Mouse (Mus musculus): ENCODE measurements at regions not wholly inside any gene's neighbourhood (a gene's known extent, or its start where the extent isn't known, plus 50 kb on each side); places are given as distances from the start of the nearest gene placed in this dataset.
A peak's percentile ranks its signal among the peaks of the same experiment; 100 is the strongest.
"Not testable (repeated sequence)": the region's sequence is repeated elsewhere in the genome, so short reads cannot be mapped to it uniquely, and the experiment has no call there.

DNA sequence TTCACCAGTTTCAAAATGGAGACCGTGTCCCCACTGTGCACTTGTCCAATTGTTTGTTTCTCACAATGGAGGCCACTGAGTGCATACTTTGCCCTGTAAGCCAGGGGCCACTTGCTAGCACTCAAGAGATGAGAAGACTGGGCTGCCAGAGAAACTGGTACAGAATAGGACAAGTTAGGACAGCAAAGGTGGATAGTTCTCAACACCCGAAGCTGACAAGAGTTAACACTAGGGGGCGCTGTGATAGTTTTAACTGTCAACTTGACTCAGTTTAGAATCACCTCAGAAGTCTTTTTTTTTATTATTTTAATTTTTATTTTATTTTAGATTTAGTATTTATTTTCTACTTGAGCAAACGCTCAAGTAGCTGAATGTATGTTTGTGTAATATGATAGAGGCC is 188.2 kb upstream of the Asap2 start:
- H3K27ac ChIP-seq (ENCODE audit: control insufficient read depth, insufficient read depth, low read depth, low read length, poor library complexity); H3K4me3 ChIP-seq (replicated peaks; ENCODE audit: control insufficient read depth, low read depth, low read length); H3K4me1 ChIP-seq (ENCODE audit: control insufficient read depth, insufficient read depth, low read length): not testable (repeated sequence)
- 59% methylated on average over 4 of the region's 4 CpGs for WGBS

DNA sequence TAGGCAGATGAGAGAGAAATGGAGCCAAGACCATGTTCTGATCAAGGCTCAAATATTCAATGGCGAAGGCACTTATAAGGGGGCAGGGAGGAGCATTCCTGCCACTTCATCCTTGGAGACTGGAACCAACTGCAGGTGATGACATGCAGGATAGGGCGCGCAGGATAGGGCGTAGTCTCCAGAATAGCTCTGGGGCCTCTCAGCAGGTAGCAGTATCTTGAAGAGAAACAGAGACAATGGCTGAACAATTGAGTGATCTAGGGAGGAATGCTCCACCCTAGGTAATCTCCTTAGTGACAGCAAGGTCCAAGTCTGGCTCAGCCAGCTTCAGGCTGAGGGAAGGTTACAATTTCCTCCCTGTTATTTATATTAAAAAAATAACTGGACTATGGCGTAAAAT is 184.8 kb upstream of the Asap2 start:
- not testable (repeated sequence) for H3K4me1 ChIP-seq (ENCODE audit: control insufficient read depth, insufficient read depth, low read length)
- WGBS: 84% methylated on average over 5 of the region's 5 CpGs

DNA sequence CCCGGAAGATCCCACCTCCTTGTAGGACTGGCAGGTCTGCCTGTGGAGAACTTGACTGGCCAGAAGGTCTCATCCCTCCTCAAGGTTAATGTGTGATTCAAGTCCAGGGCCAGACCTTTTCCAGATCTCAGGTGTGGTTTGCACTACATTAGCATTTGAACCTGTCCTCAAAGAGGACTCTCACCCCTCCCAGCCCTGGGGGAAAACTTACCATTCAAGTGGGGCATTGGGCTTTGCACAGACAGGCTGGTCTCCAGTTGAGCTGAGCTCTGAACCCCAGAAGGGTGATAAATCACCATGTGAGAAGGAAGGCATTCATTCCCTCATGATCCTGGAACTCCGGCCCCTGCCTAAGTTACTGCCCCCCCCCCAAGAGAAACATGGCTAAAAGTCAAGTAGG is 183.6 kb upstream of the Asap2 start:
- no peak for TF ChIP-seq CTCF (IDR thresholded peaks at IDR 0.05; ENCODE audit: control insufficient read depth, insufficient read depth, low read length)
- no peak for TF ChIP-seq POLR2A (IDR thresholded peaks at IDR 0.05; ENCODE audit: borderline replicate concordance, control insufficient read depth, low read depth, low read length)
- no peak overlapping the region for H3K4me3 ChIP-seq (replicated peaks; ENCODE audit: control insufficient read depth, low read depth, low read length)
- 80% methylated on average over 2 of the region's 2 CpGs for whole genome bisulfite sequencing
- no peak overlapping the region for H3K27ac ChIP-seq (ENCODE audit: control insufficient read depth, insufficient read depth, low read depth, low read length, poor library complexity)
- no peaks in the 10 kb centered on the region for H3K4me1 ChIP-seq (ENCODE audit: control insufficient read depth, insufficient read depth, low read length)

More for the DNA sequence above, 184.8 kb upstream of the Asap2 start:
- H3K4me3 ChIP-seq (replicated peaks; ENCODE audit: control insufficient read depth, low read depth, low read length); H3K27ac ChIP-seq (ENCODE audit: control insufficient read depth, insufficient read depth, low read depth, low read length, poor library complexity): not testable (repeated sequence)

DNA sequence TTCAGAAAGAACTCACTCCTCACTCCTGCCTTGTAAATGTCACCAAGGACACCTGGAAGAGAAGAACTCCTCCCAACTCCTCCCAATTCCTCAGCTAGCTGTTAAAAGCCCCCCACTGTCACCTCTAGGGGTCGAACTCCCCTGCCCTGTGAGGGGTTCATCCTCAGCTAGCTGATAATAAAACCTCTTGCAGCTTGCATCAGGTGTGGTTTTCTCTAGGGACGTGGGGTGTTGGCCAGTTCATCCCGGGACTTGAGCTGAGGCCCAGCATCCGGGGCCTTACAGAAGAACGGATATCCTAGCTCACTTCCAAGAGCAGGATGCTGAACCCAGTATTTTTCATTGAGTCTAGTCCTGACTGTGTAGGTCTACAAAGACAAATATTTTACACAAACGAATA is 176.4 kb upstream of the Asap2 start:
- H3K27ac ChIP-seq (ENCODE audit: control insufficient read depth, insufficient read depth, low read depth, low read length, poor library complexity); H3K4me3 ChIP-seq (replicated peaks; ENCODE audit: control insufficient read depth, low read depth, low read length); H3K4me1 ChIP-seq (ENCODE audit: control insufficient read depth, insufficient read depth, low read length): not testable (repeated sequence)
- WGBS: 73% methylated on average over 6 of the region's 6 CpGs

DNA sequence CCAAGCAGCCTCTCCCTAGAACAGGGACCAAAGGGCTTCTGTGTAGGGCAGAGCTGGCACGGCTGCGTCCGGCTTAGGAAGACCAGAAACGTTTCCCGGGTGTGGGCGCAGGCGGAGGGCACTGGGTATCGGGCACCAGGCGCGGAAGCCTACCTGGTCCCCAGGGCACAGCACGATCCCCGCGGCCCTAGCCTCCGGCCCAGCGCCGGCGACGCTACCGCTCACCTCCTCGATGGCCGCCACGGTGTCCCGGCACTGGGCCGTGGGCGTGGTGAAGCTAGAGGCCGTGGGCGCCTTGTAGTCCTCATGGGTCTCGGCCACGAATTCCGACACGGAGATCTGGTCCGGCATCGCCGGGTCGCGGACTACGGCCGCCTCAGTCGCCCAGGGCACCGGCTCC is 175.1 kb upstream of the Asap2 start:
- 29% methylated on average over 40 of the region's 40 CpGs for WGBS
- H3K4me3 ChIP-seq (replicated peaks; ENCODE audit: control insufficient read depth, low read depth, low read length): not testable (repeated sequence)

DNA sequence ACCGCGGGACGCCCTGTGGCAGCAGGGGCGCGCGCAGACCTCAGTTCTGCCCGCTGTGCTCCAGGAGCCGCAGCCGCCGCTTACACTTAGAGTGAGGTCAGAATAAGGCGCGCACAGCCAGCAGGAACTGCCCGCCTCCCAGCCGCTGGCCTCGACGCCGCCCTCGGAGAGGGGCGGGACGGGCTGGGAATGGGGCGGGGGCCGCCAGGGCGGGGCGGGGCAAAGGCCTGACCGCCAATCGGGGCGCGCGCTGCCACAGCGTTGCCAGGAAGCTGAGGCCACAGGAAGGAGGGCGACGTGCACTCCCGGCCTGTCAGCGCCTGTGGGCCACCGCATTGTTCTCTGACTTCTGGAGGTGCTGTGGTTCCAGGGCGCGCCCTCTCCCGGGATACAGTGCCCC is 174.7 kb upstream of the Asap2 start:
- TF ChIP-seq CTCF (IDR thresholded peaks at IDR 0.05; ENCODE audit: control insufficient read depth, insufficient read depth, low read length): no peak
- TF ChIP-seq POLR2A (IDR thresholded peaks at IDR 0.05; ENCODE audit: borderline replicate concordance, control insufficient read depth, low read depth, low read length): no peak
- H3K4me3 ChIP-seq (replicated peaks; ENCODE audit: control insufficient read depth, low read depth, low read length): no peak overlapping the region

More for the DNA sequence above, 175.1 kb upstream of the Asap2 start:
- H3K27ac ChIP-seq (ENCODE audit: control insufficient read depth, insufficient read depth, low read depth, low read length, poor library complexity); H3K4me1 ChIP-seq (ENCODE audit: control insufficient read depth, insufficient read depth, low read length): not testable (repeated sequence)

DNA sequence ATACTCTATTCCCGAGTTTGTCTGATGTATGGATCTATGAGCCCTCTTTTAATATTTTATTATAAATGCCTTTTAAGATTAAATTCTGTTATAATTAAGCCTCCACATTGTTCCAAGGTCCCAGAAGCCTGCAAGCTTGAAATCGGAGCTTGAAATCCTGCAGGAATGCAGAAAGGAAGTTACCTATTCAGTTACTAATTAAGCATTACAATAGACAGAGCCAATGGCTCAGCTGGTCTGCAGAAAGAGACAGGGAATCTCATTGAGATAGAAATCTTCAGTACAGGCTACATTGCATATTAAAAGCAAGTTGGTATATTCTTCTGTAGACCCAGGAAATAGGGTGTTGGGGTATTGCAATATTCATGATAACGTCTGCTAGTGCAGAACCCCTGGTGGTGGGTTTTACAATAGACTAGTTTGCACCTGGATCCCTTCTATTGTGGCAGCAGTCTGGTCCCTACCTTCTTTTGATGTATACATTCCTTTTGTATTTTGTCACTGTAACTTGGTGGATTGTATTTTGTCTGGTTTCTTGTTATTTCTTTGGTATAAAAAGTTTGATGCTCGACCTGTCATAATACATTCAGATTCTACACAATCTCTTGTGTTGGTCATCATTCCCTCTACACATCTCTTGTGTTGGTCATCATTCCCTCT is 146.5 kb upstream of the Asap2 start:
- not testable (repeated sequence) for H3K27ac ChIP-seq (ENCODE audit: control insufficient read depth, insufficient read depth, low read depth, low read length, poor library complexity); H3K4me3 ChIP-seq (replicated peaks; ENCODE audit: control insufficient read depth, low read depth, low read length); H3K4me1 ChIP-seq (ENCODE audit: control insufficient read depth, insufficient read depth, low read length)
- 56% methylated on average over 4 of the region's 4 CpGs for WGBS

More for the DNA sequence above, 174.7 kb upstream of the Asap2 start:
- WGBS: 17% methylated on average over 37 of the region's 38 CpGs
- no peaks in the 10 kb centered on the region; the same call in 1 of the 2 replicates for H3K4me1 ChIP-seq (ENCODE audit: control insufficient read depth, insufficient read depth, low read length)
- H3K27ac ChIP-seq (ENCODE audit: control insufficient read depth, insufficient read depth, low read depth, low read length, poor library complexity): no peak overlapping the region; the same call in 1 of the 2 replicates

DNA sequence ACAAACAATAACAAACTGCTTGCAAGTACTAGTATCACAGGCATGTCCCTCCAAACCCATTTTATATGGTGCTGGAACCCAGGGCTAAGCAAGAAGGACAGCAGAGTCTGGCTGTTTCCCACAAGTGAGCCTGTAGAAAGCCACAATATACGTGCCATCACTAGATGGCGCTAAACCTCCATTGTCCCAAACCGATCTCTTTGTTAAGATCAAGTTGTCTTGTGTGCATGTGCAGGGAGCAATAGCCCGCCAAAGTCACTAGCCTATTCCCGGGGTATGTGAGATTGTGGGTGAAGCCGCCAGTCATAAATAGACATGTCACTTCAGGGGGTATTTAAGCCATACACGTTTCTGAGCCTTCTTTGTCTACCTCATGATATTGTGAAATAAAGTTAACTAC is 145.4 kb upstream of the Asap2 start:
- not testable (repeated sequence) for H3K27ac ChIP-seq (ENCODE audit: control insufficient read depth, insufficient read depth, low read depth, low read length, poor library complexity); H3K4me1 ChIP-seq (ENCODE audit: control insufficient read depth, insufficient read depth, low read length); H3K4me3 ChIP-seq (replicated peaks; ENCODE audit: control insufficient read depth, low read depth, low read length)
- 51% methylated on average over 7 of the region's 7 CpGs for WGBS

DNA sequence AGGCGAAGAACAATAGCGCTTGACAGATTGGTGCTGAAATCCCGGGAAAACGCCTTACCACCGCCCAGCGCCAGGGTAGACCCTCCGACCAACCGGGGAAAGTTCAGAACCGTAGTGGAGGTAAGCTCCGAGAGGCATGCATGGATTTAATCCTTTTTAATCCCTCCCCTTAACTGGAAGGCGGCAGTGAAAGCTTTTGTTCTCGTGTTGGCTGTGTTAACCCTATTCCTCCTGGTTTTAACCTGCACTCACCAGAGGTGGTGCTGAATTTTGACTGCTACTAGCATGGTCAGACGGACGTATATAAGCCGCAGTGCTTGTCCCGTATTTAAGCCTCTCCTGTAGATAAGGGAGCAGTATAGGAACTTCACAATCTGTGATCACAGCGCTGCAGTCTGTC is 145.0 kb upstream of the Asap2 start:
- Histone ChIP-seq H3K4me3 (replicated peaks; ENCODE audit: control insufficient read depth, low read depth, low read length) (no peak overlapping the region), H3K4me1 (ENCODE audit: control insufficient read depth, insufficient read depth, low read length) (no peaks in the 10 kb centered on the region), H3K27ac (ENCODE audit: control insufficient read depth, insufficient read depth, low read depth, low read length, poor library complexity) (no peak overlapping the region)
- TF ChIP-seq POLR2A (IDR thresholded peaks at IDR 0.05; ENCODE audit: borderline replicate concordance, control insufficient read depth, low read depth, low read length) (no peak), CTCF (IDR thresholded peaks at IDR 0.05; ENCODE audit: control insufficient read depth, insufficient read depth, low read length) (no peak)
- 50% methylated on average over 17 of the region's 17 CpGs for WGBS

DNA sequence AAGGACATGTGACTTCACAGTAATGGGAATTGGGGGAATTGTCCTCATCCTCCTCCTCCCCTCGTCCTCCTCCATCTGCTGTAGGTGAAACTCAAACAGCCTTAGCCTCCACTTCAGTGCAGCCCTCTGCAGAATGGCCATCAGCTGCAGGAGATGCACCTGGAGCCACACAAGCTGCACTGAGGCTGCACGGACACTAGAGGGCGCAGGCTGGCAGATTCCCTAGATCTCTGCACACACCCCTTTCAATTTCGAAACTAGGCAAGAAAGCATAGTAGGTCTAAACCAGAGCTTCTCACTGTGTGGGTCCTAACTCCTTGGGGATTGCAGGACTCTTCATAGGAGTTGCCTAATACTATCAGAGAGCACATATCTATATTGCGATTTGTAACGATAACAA is 106.2 kb upstream of the Asap2 start:
- H3K27ac ChIP-seq (ENCODE audit: control insufficient read depth, insufficient read depth, low read depth, low read length, poor library complexity); H3K4me3 ChIP-seq (replicated peaks; ENCODE audit: control insufficient read depth, low read depth, low read length); H3K4me1 ChIP-seq (ENCODE audit: control insufficient read depth, insufficient read depth, low read length): not testable (repeated sequence)
- 66% methylated on average over 6 of the region's 6 CpGs for WGBS
- peak; percentile 20; the same call in 1 of the 2 replicates for TF ChIP-seq CTCF (IDR thresholded peaks at IDR 0.05; ENCODE audit: control insufficient read depth, insufficient read depth, low read length)

DNA sequence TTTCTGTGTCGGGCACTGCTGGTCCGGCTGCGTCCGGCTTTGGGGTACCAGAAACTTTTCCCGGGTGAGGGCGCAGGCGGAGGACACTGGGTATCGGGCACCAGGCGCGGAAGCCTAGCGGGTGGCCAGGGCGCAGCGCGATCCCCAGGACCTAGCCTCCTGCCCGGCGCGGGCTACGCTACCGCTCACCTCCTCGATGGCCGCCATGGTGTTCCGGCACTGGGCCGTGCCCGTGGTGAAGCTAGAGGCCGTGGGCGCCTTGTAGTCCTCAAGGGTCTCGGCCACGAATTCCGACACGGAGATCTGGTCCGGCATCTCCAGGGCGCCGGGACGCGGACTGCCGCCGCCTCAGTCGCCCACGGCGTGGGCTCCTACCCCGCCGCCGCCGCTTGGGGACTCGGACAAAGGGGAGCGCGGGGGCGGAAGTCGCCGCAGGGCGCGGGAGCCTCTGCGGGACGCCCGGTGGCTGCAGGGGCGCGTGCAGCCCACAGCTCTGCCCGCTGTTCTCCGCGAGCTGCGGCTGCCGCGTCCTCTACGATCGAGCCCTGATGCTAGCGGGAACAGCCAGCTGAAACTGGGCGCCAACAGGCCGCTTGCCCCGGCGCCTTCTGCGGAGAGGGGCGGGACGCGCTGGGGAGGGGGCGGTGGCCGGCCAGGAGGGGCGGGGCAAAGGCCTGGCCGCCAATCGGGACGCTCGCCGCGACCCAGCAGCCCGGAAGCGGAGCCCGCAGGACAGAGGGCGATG is 69.4 kb upstream of the Asap2 start:
- not testable (repeated sequence) for H3K4me1 ChIP-seq (ENCODE audit: control insufficient read depth, insufficient read depth, low read length)
- Histone ChIP-seq H3K27ac (ENCODE audit: control insufficient read depth, insufficient read depth, low read depth, low read length, poor library complexity) (peak overlapping the region; percentile 72; the same call in 1 of the 2 replicates), H3K4me3 (replicated peaks; ENCODE audit: control insufficient read depth, low read depth, low read length) (peak overlapping the region; percentile 67)
- WGBS: under 1% methylated on average over 76 of the region's 87 CpGs

DNA sequence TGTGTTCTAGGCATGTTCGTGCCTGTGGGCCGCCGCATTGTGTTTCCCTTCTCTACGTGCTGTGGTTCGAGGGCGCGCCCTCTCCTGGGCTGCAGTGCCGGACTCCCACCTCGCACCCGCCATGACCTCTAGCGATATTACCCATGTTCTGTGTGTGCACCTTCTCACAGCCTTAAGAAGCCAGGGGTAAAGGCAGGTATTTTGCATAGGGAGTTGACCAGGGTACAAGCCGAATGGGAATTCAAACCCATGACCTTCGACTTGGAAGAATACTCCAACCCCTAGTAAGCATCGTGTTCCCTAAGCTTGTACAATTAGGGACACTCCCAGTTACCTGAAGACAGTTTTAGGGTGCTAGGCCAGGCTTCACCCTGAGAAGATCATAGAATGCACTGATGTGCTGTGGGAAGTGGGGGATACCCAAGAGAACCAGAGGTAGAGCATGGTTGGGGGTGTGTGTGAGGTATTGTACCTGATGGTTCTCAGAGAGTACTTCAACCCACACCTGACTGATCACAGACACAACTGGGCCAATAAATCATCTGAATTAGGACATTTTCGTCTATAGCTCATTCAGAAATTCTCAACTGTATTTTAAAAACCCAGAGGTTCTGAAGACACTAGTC is 68.7 kb upstream of the Asap2 start:
- H3K27ac ChIP-seq (ENCODE audit: control insufficient read depth, insufficient read depth, low read depth, low read length, poor library complexity); H3K4me1 ChIP-seq (ENCODE audit: control insufficient read depth, insufficient read depth, low read length): not testable (repeated sequence)
- peak overlapping the region; percentile 24 for H3K4me3 ChIP-seq (replicated peaks; ENCODE audit: control insufficient read depth, low read depth, low read length)
- 16% methylated on average over 12 of the region's 15 CpGs for WGBS

DNA sequence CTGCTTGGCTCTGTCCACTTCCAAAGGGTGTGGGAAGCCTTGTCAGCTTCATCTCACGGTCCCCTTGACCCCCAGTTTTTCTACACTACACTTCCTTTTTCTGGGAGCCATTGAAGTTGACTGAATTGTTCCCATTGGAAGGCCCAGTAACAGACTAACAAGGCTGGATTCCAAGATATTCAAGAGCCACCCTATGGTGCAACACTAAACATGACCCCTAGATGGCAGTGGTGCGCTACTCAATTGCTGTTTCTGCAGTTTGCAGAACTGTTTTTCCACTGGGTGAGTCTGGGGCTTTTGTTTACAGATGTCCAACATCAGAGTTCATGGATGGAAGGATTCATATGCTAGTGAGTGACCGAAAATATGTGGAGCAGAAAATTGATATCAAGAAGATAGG is 61.3 kb upstream of the Asap2 start:
- H3K4me1 ChIP-seq (ENCODE audit: control insufficient read depth, insufficient read depth, low read length); H3K4me3 ChIP-seq (replicated peaks; ENCODE audit: control insufficient read depth, low read depth, low read length); H3K27ac ChIP-seq (ENCODE audit: control insufficient read depth, insufficient read depth, low read depth, low read length, poor library complexity): not testable (repeated sequence)
- 31% methylated on average over 3 of the region's 3 CpGs for WGBS

Measured in bone marrow, adult 2 months (tissue).